Comparison of ENCODE assay signal across 9 mouse cellular contexts in the genomic region with DNA sequence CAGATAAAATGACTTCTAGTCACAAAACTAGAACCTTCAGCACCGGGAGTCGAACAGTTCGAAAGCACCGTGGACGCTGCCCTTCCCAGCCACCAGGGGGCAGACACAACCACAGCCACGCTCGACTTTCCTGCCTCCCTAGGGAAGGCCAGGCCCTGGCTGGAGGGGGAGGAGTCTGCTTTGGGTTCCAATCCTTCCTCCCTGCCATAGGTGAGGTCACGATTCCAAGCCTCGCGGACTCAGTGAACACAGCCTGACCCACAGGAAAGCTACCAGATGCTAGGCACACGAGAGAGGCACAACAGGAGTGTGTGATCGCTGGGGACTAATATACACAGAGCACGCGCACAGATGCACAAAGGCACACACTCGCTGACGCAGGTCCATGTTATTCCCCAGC. TPM values are rescaled to one million over a fixed set of nuclear protein-coding genes. Genes with fewer than 3 reads are reported as not detected.
DNase-seq lines count a peak whose midpoint lies in the region; ATAC-seq and TF ChIP-seq lines count a peak whose summit lies in the region.
"Had no signal": no experiment of that assay in that cellular context is flagged by ENCODE, and none has a peak within 500 bp of the region (broad histone marks: within the 10 kb centered on the region; RNA-seq: fewer than 3 reads in every experiment).

No protein-coding gene starts in this region.

- WGBS in heart, postnatal 0 days = 24% methylated on average over 16 of the region's 16 CpGs
- 14% methylated on average over 16 of the region's 16 CpGs for WGBS in large intestine, adult 2 months
- 20% methylated on average over 16 of the region's 16 CpGs for WGBS in lung, embryonic 14.5 days

- TF ChIP-seq POLR2A in brain, embryonic 14.5 days (IDR thresholded peaks at IDR 0.05; ENCODE audit: borderline replicate concordance, extremely low read depth, insufficient read depth, insufficient read length, poor library complexity, severe bottlenecking) = no peak

- peaks cover 12% of the 10 kb centered on the region for H3K36me3 ChIP-seq in G1E (replicated peaks)
- no peaks in the 10 kb centered on the region for H3K36me3 ChIP-seq in heart, postnatal 0 days (replicated peaks; ENCODE audit: control insufficient read depth, insufficient read depth, low read length)
- no peaks in the 10 kb centered on the region for H3K36me3 ChIP-seq in lung, embryonic 14.5 days (ENCODE audit: insufficient read depth)
- H3K36me3 ChIP-seq: midbrain, embryonic 12.5 days had no signal

- TF ChIP-seq EP300 in heart, postnatal 0 days (IDR thresholded peaks at IDR 0.05; ENCODE audit: low read depth) = no peak

- peak; percentile 48 for DNase-seq in G1E (ENCODE audit: low spot score)
- DNase-seq in brain, embryonic 14.5 days (ENCODE audit: low read depth) = peak; percentile 67
- DNase-seq in heart, postnatal 0 days (ENCODE audit: low spot score) = peak; percentile 63
- peak; percentile 82 for DNase-seq in large intestine, adult 2 months (ENCODE audit: low read depth, low spot score)
- DNase-seq in lung, embryonic 14.5 days = peak; percentile 85
- peak; percentile 77 for DNase-seq in retina, postnatal 1 day
- DNase-seq in urinary bladder, adult 2 months (ENCODE audit: low spot score) = peak; percentile 65

- peak; percentile 78 for TF ChIP-seq CTCF in G1E (IDR thresholded peaks at IDR 0.05; ENCODE audit: low read depth, low read length)
- TF ChIP-seq CTCF in brain, embryonic 14.5 days (IDR thresholded peaks at IDR 0.05; ENCODE audit: borderline replicate concordance, extremely low read depth, insufficient read depth, insufficient read length) = peak; percentile 88
- TF ChIP-seq CTCF in heart, postnatal 0 days (IDR thresholded peaks at IDR 0.05; ENCODE audit: low read depth) = peak; percentile 85
- TF ChIP-seq CTCF in lung, embryonic 14.5 days (IDR thresholded peaks at IDR 0.05; ENCODE audit: low read depth) = peak; percentile 96

- no peak overlapping the region for H3K27ac ChIP-seq in heart, postnatal 0 days (ENCODE audit: low read depth)
- H3K27ac ChIP-seq in lung, embryonic 14.5 days (ENCODE audit: low read depth) = no peak overlapping the region
- H3K27ac ChIP-seq: midbrain, embryonic 12.5 days had no signal

- H3K4me1 ChIP-seq in G1E (ENCODE audit: insufficient read depth, low read depth, low read length) = peaks cover 26% of the 10 kb centered on the region
- H3K4me1 ChIP-seq in heart, postnatal 0 days (ENCODE audit: control insufficient read depth, insufficient read depth) = peaks cover 15% of the 10 kb centered on the region
- H3K4me1 ChIP-seq in lung, embryonic 14.5 days (ENCODE audit: insufficient read depth) = peaks cover 10% of the 10 kb centered on the region; the same call in 1 of the 2 replicates

- H3K9ac ChIP-seq in heart, postnatal 0 days (replicated peaks; ENCODE audit: low read depth, low read length) = no peak overlapping the region
- no peak overlapping the region for H3K9ac ChIP-seq in lung, embryonic 14.5 days
- H3K9ac ChIP-seq: midbrain, embryonic 12.5 days had no signal

- peaks cover 3% of the 10 kb centered on the region for H3K9me3 ChIP-seq in G1E (replicated peaks)
- H3K9me3 ChIP-seq in heart, postnatal 0 days (replicated peaks; ENCODE audit: control insufficient read depth, low read length) = no peaks in the 10 kb centered on the region
- H3K9me3 ChIP-seq in lung, embryonic 14.5 days (ENCODE audit: low read depth, low read length) = no peaks in the 10 kb centered on the region
- H3K9me3 ChIP-seq: midbrain, embryonic 12.5 days had no signal

- H3K4me3 ChIP-seq in G1E (ENCODE audit: low read depth, low read length) = no peak overlapping the region
- no peak overlapping the region for H3K4me3 ChIP-seq in heart, postnatal 0 days (ENCODE audit: low read depth, low read length)
- H3K4me3 ChIP-seq in lung, embryonic 14.5 days (ENCODE audit: low read depth, low read length) = no peak overlapping the region
- H3K4me3 ChIP-seq: midbrain, embryonic 12.5 days had no signal

- ATAC-seq in G1E (ENCODE audit: extremely low read depth, insufficient number of reproducible peaks, low FRiP score, poor library complexity, severe bottlenecking) = peak; percentile 42; the same call in 1 of the 2 replicates
- ATAC-seq in erythroid progenitor cell, adult 5-6 weeks (replicated peaks; ENCODE audit: low FRiP score, poor library complexity, severe bottlenecking) = peak; percentile 82
- peak; percentile 28; the same call in 1 of the 2 replicates for ATAC-seq in heart, postnatal 0 days (ENCODE audit: insufficient read depth, low read depth)
- 0 out of 2 replicates have a peak, but pooled peaks have one; percentile 6 for ATAC-seq in lung, embryonic 14.5 days (ENCODE audit: insufficient read depth)

- peaks cover 19% of the 10 kb centered on the region for H3K27me3 ChIP-seq in G1E (ENCODE audit: insufficient read depth, low read length)
- H3K27me3 ChIP-seq in heart, postnatal 0 days (ENCODE audit: control insufficient read depth, insufficient read depth, low read length) = no peaks in the 10 kb centered on the region
- H3K27me3 ChIP-seq in lung, embryonic 14.5 days (ENCODE audit: insufficient read depth, low read length) = no peaks in the 10 kb centered on the region

- no peak overlapping the region for H3K4me2 ChIP-seq in heart, postnatal 0 days (ENCODE audit: low read depth, low read length)
- peak overlapping the region; percentile 36; the same call in 1 of the 2 replicates for H3K4me2 ChIP-seq in lung, embryonic 14.5 days
- H3K4me2 ChIP-seq: midbrain, embryonic 12.5 days had no signal

RNA-seq across cellular contexts. Expression of a gene that starts 1.9 kb away (rescaled TPM):
- total RNA-seq in G1E (2014; fragmentation: Nextera tagmentation) (13.2 and 19.6 TPM in 2 replicates), G1E (2017) (8.4 and 8.7 TPM in 2 replicates)
- 20.6 and 26.1 TPM in 2 replicates for polyA plus RNA-seq in G1E (2012)
- 16.8 and 23.2 TPM in 2 replicates for polyA plus RNA-seq in brain, embryonic 14.5 days (2012; rRNA removed)
- total RNA-seq in erythroid progenitor cell, adult 5-6 weeks (2015; ENCODE audit: low replicate concordance) = 1.1 and 2.1 TPM in 2 replicates
- 2.0 and 3.9 TPM in 2 replicates for total RNA-seq in erythroid progenitor cell, adult 5-6 weeks (2017; ENCODE audit: low replicate concordance)
- total RNA-seq in heart, postnatal 0 days (2014; rRNA removed; ENCODE audit: low replicate concordance) = 38.1 and 38.3 TPM in 2 replicates
- polyA plus RNA-seq in heart, postnatal 0 days (2015; fragmentation: Nextera tagmentation; extraction: Ambion mirVana) = 43.9 and 47.2 TPM in 2 replicates
- 13.9 and 14.6 TPM in 2 replicates for polyA plus RNA-seq in large intestine, adult 2 months (2012; rRNA removed)
- polyA plus RNA-seq in lung, embryonic 14.5 days (2014; fragmentation: Nextera tagmentation; extraction: Ambion mirVana) = 46.3 and 49.6 TPM in 2 replicates
- polyA plus RNA-seq in urinary bladder, adult 2 months (2012; rRNA removed) = 29.2 and 38.3 TPM in 2 replicates

RNA-seq across cellular contexts. Expression of a gene that starts 5.6 kb away (rescaled TPM):
- 5.3 and 6.6 TPM in 2 replicates for total RNA-seq in G1E (2014; fragmentation: Nextera tagmentation)
- 3.7 and 6.2 TPM in 2 replicates for total RNA-seq in G1E (2017)
- polyA plus RNA-seq in G1E (2012) = 3.4 and 3.6 TPM in 2 replicates
- polyA plus RNA-seq in brain, embryonic 14.5 days (2012; rRNA removed) = 3.1 and 3.5 TPM in 2 replicates
- 3.4 and 5.0 TPM in 2 replicates for total RNA-seq in erythroid progenitor cell, adult 5-6 weeks (2015; ENCODE audit: low replicate concordance)
- 3.0 and 6.7 TPM in 2 replicates for total RNA-seq in erythroid progenitor cell, adult 5-6 weeks (2017; ENCODE audit: low replicate concordance)
- 4.2 and 16.0 TPM in 2 replicates for total RNA-seq in heart, postnatal 0 days (2014; rRNA removed; ENCODE audit: low replicate concordance)
- 3.4 and 3.6 TPM in 2 replicates for polyA plus RNA-seq in heart, postnatal 0 days (2015; fragmentation: Nextera tagmentation; extraction: Ambion mirVana)
- 10.9 and 13.0 TPM in 2 replicates for polyA plus RNA-seq in large intestine, adult 2 months (2012; rRNA removed)
- 2.7 and 3.6 TPM in 2 replicates for polyA plus RNA-seq in lung, embryonic 14.5 days (2014; fragmentation: Nextera tagmentation; extraction: Ambion mirVana)
- polyA plus RNA-seq in urinary bladder, adult 2 months (2012; rRNA removed) = 28.8 and 30.9 TPM in 2 replicates

RNA-seq across cellular contexts. Expression of a gene that starts 29.0 kb away (rescaled TPM):
- total RNA-seq in G1E (2014; fragmentation: Nextera tagmentation) = not detected in 2 replicates
- total RNA-seq in G1E (2017) = not detected in 2 replicates
- polyA plus RNA-seq in G1E (2012) = not detected in 2 replicates
- not detected in 2 replicates for polyA plus RNA-seq in brain, embryonic 14.5 days (2012; rRNA removed)
- total RNA-seq in erythroid progenitor cell, adult 5-6 weeks (2015; ENCODE audit: low replicate concordance) = not detected in 2 replicates
- not detected in 2 replicates for total RNA-seq in erythroid progenitor cell, adult 5-6 weeks (2017; ENCODE audit: low replicate concordance)
- total RNA-seq in heart, postnatal 0 days (2014; rRNA removed; ENCODE audit: low replicate concordance) = not detected in 2 replicates
- not detected in 2 replicates for polyA plus RNA-seq in heart, postnatal 0 days (2015; fragmentation: Nextera tagmentation; extraction: Ambion mirVana)
- polyA plus RNA-seq in large intestine, adult 2 months (2012; rRNA removed) = not detected in 2 replicates
- polyA plus RNA-seq in lung, embryonic 14.5 days (2014; fragmentation: Nextera tagmentation; extraction: Ambion mirVana) = not detected in 2 replicates
- polyA plus RNA-seq in urinary bladder, adult 2 months (2012; rRNA removed) = not detected in 2 replicates
- polyA plus RNA-seq: midbrain, embryonic 12.5 days had no signal

RNA-seq across cellular contexts. Expression of a gene that starts 32.8 kb away (rescaled TPM):
- not detected in 2 replicates for total RNA-seq in G1E (2014; fragmentation: Nextera tagmentation)
- total RNA-seq in G1E (2017) = 0.70 and 1.6 TPM in 2 replicates
- polyA plus RNA-seq in G1E (2012) = 0.98 and 1.1 TPM in 2 replicates
- polyA plus RNA-seq in brain, embryonic 14.5 days (2012; rRNA removed) = 8.6 and 8.9 TPM in 2 replicates
- total RNA-seq in erythroid progenitor cell, adult 5-6 weeks (2015; ENCODE audit: low replicate concordance) = 4.2 TPM in 1 of 2 replicates, not detected in the other
- total RNA-seq in erythroid progenitor cell, adult 5-6 weeks (2017; ENCODE audit: low replicate concordance) = 2.7 and 4.8 TPM in 2 replicates
- 17.0 and 30.3 TPM in 2 replicates for total RNA-seq in heart, postnatal 0 days (2014; rRNA removed; ENCODE audit: low replicate concordance)
- polyA plus RNA-seq in heart, postnatal 0 days (2015; fragmentation: Nextera tagmentation; extraction: Ambion mirVana) = 20.7 TPM in 2 replicates
- polyA plus RNA-seq in large intestine, adult 2 months (2012; rRNA removed) = 23.2 and 28.2 TPM in 2 replicates
- 3.3 and 4.7 TPM in 2 replicates for polyA plus RNA-seq in lung, embryonic 14.5 days (2014; fragmentation: Nextera tagmentation; extraction: Ambion mirVana)
- polyA plus RNA-seq in urinary bladder, adult 2 months (2012; rRNA removed) = 7.4 and 8.4 TPM in 2 replicates

Comparison
In these comparisons a context has a peak if more than half of its experiments do, and no peak if none do; other contexts are left out.
1. ATAC-seq: peak in every context shown above with its lines; median percentile 82 in erythroid progenitor cell, adult 5-6 weeks; 42 in G1E; 28 in heart, postnatal 0 days; 6 in lung, embryonic 14.5 days.